Comparison of ENCODE assay signal across 8 mouse cellular contexts in genomic region chr2:144369020-144369421, GRCm38 (mm10). TPM values are rescaled to one million over a fixed set of nuclear protein-coding genes. Genes with fewer than 3 reads are reported as not detected.
DNase-seq lines count a peak whose midpoint lies in the region; ATAC-seq and TF ChIP-seq lines count a peak whose summit lies in the region.

No protein-coding gene starts in this region.

- peak; percentile 92 for ATAC-seq in intestine, embryonic 16.5 days
- ATAC-seq in neural tube, embryonic 12.5 days (ENCODE audit: low FRiP score, low read depth) = peak; percentile 91

- H3K27ac ChIP-seq in spleen, adult 2 months (ENCODE audit: insufficient read depth, low read length) = peak overlapping the region; percentile 93
- H3K27ac ChIP-seq in intestine, embryonic 16.5 days (ENCODE audit: low read length) = peak overlapping the region; percentile 94
- peak overlapping the region; percentile 87 for H3K27ac ChIP-seq in neural tube, embryonic 12.5 days

- H3K27me3 ChIP-seq in spleen, adult 2 months (ENCODE audit: control insufficient read depth, insufficient read depth, low read length) = no peaks in the 10 kb centered on the region
- H3K27me3 ChIP-seq in erythroblast, embryonic 14.5 days (ENCODE audit: control insufficient read depth) = no peaks in the 10 kb centered on the region
- no peaks in the 10 kb centered on the region for H3K27me3 ChIP-seq in intestine, embryonic 16.5 days (replicated peaks; ENCODE audit: control insufficient read depth, insufficient read depth, low read length)
- no peaks in the 10 kb centered on the region for H3K27me3 ChIP-seq in neural tube, embryonic 12.5 days (replicated peaks)

- 1% methylated on average over 43 of the region's 43 CpGs for WGBS in spleen, adult 2 months
- WGBS in intestine, embryonic 16.5 days = under 1% methylated on average over 43 of the region's 43 CpGs
- under 1% methylated on average over 43 of the region's 43 CpGs for WGBS in neural tube, embryonic 12.5 days

- TF ChIP-seq POLR2A in spleen, adult 2 months (IDR thresholded peaks at IDR 0.05; ENCODE audit: low read depth, low read length) = peak; percentile 2; the same call in 1 of the 2 replicates

- no peak for TF ChIP-seq CTCF in spleen, adult 2 months (IDR thresholded peaks at IDR 0.05; ENCODE audit: extremely low read depth, insufficient read depth, insufficient read length, insufficient replicate concordance)

- H3K9me3 ChIP-seq in erythroblast, embryonic 14.5 days (ENCODE audit: control insufficient read depth, low read length) = no peaks in the 10 kb centered on the region
- no peaks in the 10 kb centered on the region for H3K9me3 ChIP-seq in intestine, embryonic 16.5 days (ENCODE audit: control insufficient read depth, low read length)
- H3K9me3 ChIP-seq in neural tube, embryonic 12.5 days = no peaks in the 10 kb centered on the region

- peaks cover 8% of the 10 kb centered on the region for H3K36me3 ChIP-seq in spleen, adult 2 months (ENCODE audit: control insufficient read depth, insufficient read depth, low read length)
- peaks cover 16% of the 10 kb centered on the region for H3K36me3 ChIP-seq in erythroblast, embryonic 14.5 days (ENCODE audit: control insufficient read depth)
- peaks cover 5% of the 10 kb centered on the region; the same call in 1 of the 2 replicates for H3K36me3 ChIP-seq in intestine, embryonic 16.5 days (ENCODE audit: control insufficient read depth, insufficient read depth, low read length)
- H3K36me3 ChIP-seq in neural tube, embryonic 12.5 days = peaks cover 11% of the 10 kb centered on the region

- H3K4me1 ChIP-seq in spleen, adult 2 months (ENCODE audit: control insufficient read depth, insufficient read depth, insufficient read length) = no peaks in the 10 kb centered on the region
- peaks cover 27% of the 10 kb centered on the region for H3K4me1 ChIP-seq in erythroblast, embryonic 14.5 days (ENCODE audit: control insufficient read depth)
- peaks cover 9% of the 10 kb centered on the region; the same call in 1 of the 2 replicates for H3K4me1 ChIP-seq in intestine, embryonic 16.5 days (ENCODE audit: control insufficient read depth, insufficient read depth, low read length)
- peaks cover 9% of the 10 kb centered on the region for H3K4me1 ChIP-seq in neural tube, embryonic 12.5 days

- peak overlapping the region; percentile 68 for H3K4me3 ChIP-seq in spleen, adult 2 months (ENCODE audit: extremely low read depth, insufficient read depth, insufficient read length)
- peak overlapping the region; percentile 77 for H3K4me3 ChIP-seq in erythroblast, embryonic 14.5 days (replicated peaks)
- peak overlapping the region; percentile 78 for H3K4me3 ChIP-seq in intestine, embryonic 16.5 days (ENCODE audit: low read length)
- H3K4me3 ChIP-seq in neural tube, embryonic 12.5 days = peak overlapping the region; percentile 80

- DNase-seq in embryo, embryonic 10 days (ENCODE audit: low spot score) = peak; percentile 80
- no peak for DNase-seq in embryo, embryonic 9.5 days (ENCODE audit: extremely low spot score)
- peak; percentile 34 to 78 for DNase-seq in spleen, adult 2 months (ENCODE audit: low read depth in 1 of 2, low spot score in 2 of 2)
- DNase-seq in spleen, postnatal 10 days (ENCODE audit: low spot score in 2 of 2) = no peak
- no peak for DNase-seq in frontal cortex, postnatal 10 days (ENCODE audit: low spot score in 2 of 2)

- H3K4me2 ChIP-seq in intestine, embryonic 16.5 days (ENCODE audit: low read depth, low read length) = peak overlapping the region; percentile 52
- H3K4me2 ChIP-seq in neural tube, embryonic 12.5 days (replicated peaks) = peak overlapping the region; percentile 60

- H3K9ac ChIP-seq in intestine, embryonic 16.5 days (ENCODE audit: low read depth, low read length) = peak overlapping the region; percentile 87
- H3K9ac ChIP-seq in neural tube, embryonic 12.5 days = peak overlapping the region; percentile 88

RNA-seq across cellular contexts. Expression of gene Pet117, which starts 0.2 kb away (rescaled TPM):
- not detected in 2 replicates for polyA plus RNA-seq in spleen, adult 2 months (2012; rRNA removed)
- 0.09 TPM in 1 of 2 replicates, not detected in the other for polyA plus RNA-seq in erythroblast, embryonic 14.5 days (2012)
- polyA plus RNA-seq in intestine, embryonic 16.5 days (2015; fragmentation: Nextera tagmentation; extraction: Ambion mirVana) = 1.3 and 4.2 TPM in 2 replicates
- polyA plus RNA-seq in neural tube, embryonic 12.5 days (2016; fragmentation: Nextera tagmentation; extraction: Ambion mirVana) = 3.3 TPM in 1 of 2 replicates, not detected in the other

RNA-seq across cellular contexts. Expression of gene Kat14, which starts 0.2 kb away (rescaled TPM):
- polyA plus RNA-seq in spleen, adult 2 months (2012; rRNA removed) = 19.0 and 20.3 TPM in 2 replicates
- polyA plus RNA-seq in erythroblast, embryonic 14.5 days (2012) = 0.91 and 1.1 TPM in 2 replicates
- 44.7 and 45.5 TPM in 2 replicates for polyA plus RNA-seq in intestine, embryonic 16.5 days (2015; fragmentation: Nextera tagmentation; extraction: Ambion mirVana)
- 38.8 and 39.8 TPM in 2 replicates for polyA plus RNA-seq in neural tube, embryonic 12.5 days (2016; fragmentation: Nextera tagmentation; extraction: Ambion mirVana)

RNA-seq across cellular contexts. Expression of gene Ovol2, which starts 37.1 kb away (rescaled TPM):
- 0.44 TPM in 1 of 2 replicates, not detected in the other for polyA plus RNA-seq in spleen, adult 2 months (2012; rRNA removed)
- polyA plus RNA-seq in erythroblast, embryonic 14.5 days (2012) = not detected in 2 replicates
- 1.2 TPM in 2 replicates for polyA plus RNA-seq in intestine, embryonic 16.5 days (2015; fragmentation: Nextera tagmentation; extraction: Ambion mirVana)
- polyA plus RNA-seq in neural tube, embryonic 12.5 days (2016; fragmentation: Nextera tagmentation; extraction: Ambion mirVana) = 0.13 and 0.16 TPM in 2 replicates

Comparison
In these comparisons a context has a peak if more than half of its experiments do, and no peak if none do; other contexts are left out.
1. DNase-seq: peak in embryo, embryonic 10 days (single experiment) and spleen, adult 2 months (2 of 2); none in embryo, embryonic 9.5 days (single experiment), spleen, postnatal 10 days (0 of 2) and frontal cortex, postnatal 10 days (0 of 2).
2. Peak in every context shown above with its lines, with median percentiles within 50 percentile points of each other: H3K27ac ChIP-seq and H3K4me3 ChIP-seq.